ENCODE assay signal across 21 mouse cellular contexts in genomic region chr19:25401521-25401920, GRCm38 (mm10).
DNase-seq lines count a peak whose midpoint lies in the region; ATAC-seq lines count a peak whose summit lies in the region.
"Had no signal": no experiment of that assay in that cellular context is flagged by ENCODE, and none has a peak within 500 bp of the region (broad histone marks: within the 10 kb centered on the region; RNA-seq: fewer than 3 reads in every experiment).

No protein-coding gene starts in this region.

- 31% methylated on average over 8 of the region's 8 CpGs for WGBS in forebrain, embryonic 11.5 days
- WGBS in forebrain, embryonic 15.5 days = 12% methylated on average over 8 of the region's 8 CpGs
- WGBS in heart, embryonic 14.5 days = 79% methylated on average over 8 of the region's 8 CpGs
- 56% methylated on average over 8 of the region's 8 CpGs for WGBS in limb, embryonic 15.5 days

- ATAC-seq in forebrain, embryonic 11.5 days (replicated peaks; ENCODE audit: low FRiP score) = 0 out of 2 replicates have a peak, but pooled peaks have one; percentile 27
- no peak for ATAC-seq in forebrain, embryonic 15.5 days (replicated peaks)
- no peak for ATAC-seq in heart, embryonic 14.5 days (ENCODE audit: insufficient number of reproducible peaks, insufficient read depth, low FRiP score, low read depth)
- no peak for ATAC-seq in limb, embryonic 15.5 days (ENCODE audit: insufficient number of reproducible peaks, low FRiP score, low TSS enrichment, low read depth)
- ATAC-seq: CD4-positive, CD25-positive, alpha-beta regulatory T cell, adult 4 months had no signal

- DNase-seq in forebrain, embryonic 11.5 days (ENCODE audit: low spot score) = no peak
- no peak for DNase-seq in heart, adult 18-20 months
- DNase-seq in Muller cell, postnatal 12 days (ENCODE audit: inconsistent ontology term) = peak; percentile 25
- no peak for DNase-seq in urinary bladder, postnatal 25 days (ENCODE audit: low spot score)
- DNase-seq in urinary bladder, postnatal 36 days (ENCODE audit: low spot score in 2 of 2) = no peak
- DNase-seq: adrenal gland, postnatal 14 days; cerebellum, adult 11-12 months; cerebellum, postnatal 36 days; kidney, adult 8-10 months; kidney, postnatal 36 days; layer of hippocampus, adult 9-11 months; lung, postnatal 4 days; thymus, adult 18-20 months; thymus, postnatal 4 days had no signal

- peaks cover 2% of the 10 kb centered on the region; the same call in 1 of the 2 replicates for H3K27me3 ChIP-seq in forebrain, embryonic 11.5 days (ENCODE audit: control insufficient read depth, insufficient read depth, low read length)
- H3K27me3 ChIP-seq in forebrain, embryonic 15.5 days = no peaks in the 10 kb centered on the region; the same call in 1 of the 2 replicates
- H3K27me3 ChIP-seq in heart, embryonic 14.5 days (ENCODE audit: control insufficient read depth, insufficient read depth, low read length) = no peaks in the 10 kb centered on the region
- no peaks in the 10 kb centered on the region for H3K27me3 ChIP-seq in limb, embryonic 15.5 days
- H3K27me3 ChIP-seq: lung, embryonic 15.5 days; neural tube, embryonic 12.5 days had no signal

- H3K9me3 ChIP-seq in forebrain, embryonic 11.5 days (ENCODE audit: control insufficient read depth, low read length) = no peaks in the 10 kb centered on the region
- H3K9me3 ChIP-seq in forebrain, embryonic 15.5 days = no peaks in the 10 kb centered on the region
- H3K9me3 ChIP-seq in heart, embryonic 14.5 days (ENCODE audit: control insufficient read depth, low read length) = no peaks in the 10 kb centered on the region
- H3K9me3 ChIP-seq in limb, embryonic 15.5 days = no peaks in the 10 kb centered on the region
- H3K9me3 ChIP-seq: lung, embryonic 15.5 days; neural tube, embryonic 12.5 days had no signal

- no peaks in the 10 kb centered on the region for H3K36me3 ChIP-seq in forebrain, embryonic 11.5 days (ENCODE audit: control insufficient read depth, insufficient read depth, low read length)
- H3K36me3 ChIP-seq in forebrain, embryonic 15.5 days = no peaks in the 10 kb centered on the region
- no peaks in the 10 kb centered on the region for H3K36me3 ChIP-seq in heart, embryonic 14.5 days (ENCODE audit: control insufficient read depth, insufficient read depth, low read length)
- no peaks in the 10 kb centered on the region for H3K36me3 ChIP-seq in limb, embryonic 15.5 days
- H3K36me3 ChIP-seq: lung, embryonic 15.5 days; neural tube, embryonic 12.5 days had no signal

- peaks cover 10% of the 10 kb centered on the region for H3K4me1 ChIP-seq in forebrain, embryonic 11.5 days (replicated peaks; ENCODE audit: control insufficient read depth, insufficient read depth, low read length)
- H3K4me1 ChIP-seq in forebrain, embryonic 15.5 days = peaks cover 39% of the 10 kb centered on the region
- H3K4me1 ChIP-seq in heart, embryonic 14.5 days (ENCODE audit: control insufficient read depth in 2 of 2, insufficient read depth in 2 of 2, low read length in 2 of 2) = peaks cover 25 to 64% of the 10 kb centered on the region in 2 experiments
- peaks cover 74% of the 10 kb centered on the region for H3K4me1 ChIP-seq in limb, embryonic 15.5 days

- H3K27ac ChIP-seq in forebrain, embryonic 11.5 days (ENCODE audit: low read depth, low read length) = no peak overlapping the region
- no peak overlapping the region for H3K27ac ChIP-seq in forebrain, embryonic 15.5 days (replicated peaks)
- H3K27ac ChIP-seq in heart, embryonic 14.5 days (replicated peaks in 1 of 2; ENCODE audit: control insufficient read depth in 1 of 2, insufficient read depth in 1 of 2, low read depth in 2 of 2, low read length in 2 of 2) = peak overlapping the region; percentile 1 to 39; a peak in 1 of 4 replicates
- H3K27ac ChIP-seq in limb, embryonic 15.5 days = peak overlapping the region; percentile 80; the same call in 1 of the 2 replicates
- H3K27ac ChIP-seq: liver, embryonic 14.5 days; lung, embryonic 15.5 days; neural tube, embryonic 12.5 days had no signal

- H3K4me2 ChIP-seq in forebrain, embryonic 11.5 days (ENCODE audit: low read depth, low read length, severe bottlenecking) = no peak overlapping the region
- no peak overlapping the region for H3K4me2 ChIP-seq in forebrain, embryonic 15.5 days (replicated peaks)
- no peak overlapping the region for H3K4me2 ChIP-seq in heart, embryonic 14.5 days (ENCODE audit: low read length)
- H3K4me2 ChIP-seq in limb, embryonic 15.5 days = no peak overlapping the region
- H3K4me2 ChIP-seq: lung, embryonic 15.5 days; neural tube, embryonic 12.5 days had no signal

- H3K9ac ChIP-seq in forebrain, embryonic 11.5 days (ENCODE audit: low read length) = no peak overlapping the region
- no peak overlapping the region for H3K9ac ChIP-seq in forebrain, embryonic 15.5 days (replicated peaks)
- no peak overlapping the region for H3K9ac ChIP-seq in heart, embryonic 14.5 days (ENCODE audit: low read length)
- no peak overlapping the region for H3K9ac ChIP-seq in limb, embryonic 15.5 days
- H3K9ac ChIP-seq: liver, embryonic 14.5 days; lung, embryonic 15.5 days; neural tube, embryonic 12.5 days had no signal

- H3K4me3 ChIP-seq in forebrain, embryonic 11.5 days (ENCODE audit: low read depth, low read length) = no peak overlapping the region
- no peak overlapping the region for H3K4me3 ChIP-seq in forebrain, embryonic 15.5 days
- no peak overlapping the region for H3K4me3 ChIP-seq in heart, embryonic 14.5 days (ENCODE audit: control insufficient read depth in 1 of 2, insufficient read depth in 1 of 2, low read depth in 1 of 2, low read length in 2 of 2)
- H3K4me3 ChIP-seq in limb, embryonic 15.5 days = no peak overlapping the region
- H3K4me3 ChIP-seq: lung, embryonic 15.5 days; neural tube, embryonic 12.5 days had no signal

Comparison
In these comparisons a context has a peak if more than half of its experiments do, and no peak if none do; other contexts are left out.
1. H3K27ac ChIP-seq: peak in heart, embryonic 14.5 days (2 of 2) and limb, embryonic 15.5 days (single experiment); none in forebrain, embryonic 11.5 days (single experiment) and forebrain, embryonic 15.5 days (single experiment).